Mouse (Mus musculus) limb, embryonic 12.5 days (tissue): ENCODE measurements at regions not wholly inside any gene's neighbourhood (a gene's known extent, or its start where the extent isn't known, plus 50 kb on each side); places are given as distances from the start of the nearest gene placed in this dataset.
"Not testable (repeated sequence)": the region's sequence is repeated elsewhere in the genome, so short reads cannot be mapped to it uniquely, and the experiment has no call there.

Experiments
- ATAC-seq: fragments of 200-750 bp; cut with Nextera tagmentation; 2 replicates; pipeline ENCODE4 v1.8.0; 2017; ENCODE audit warnings: low read depth, moderate TSS enrichment; ENCODE audit not compliant: insufficient number of reproducible peaks, insufficient read depth, low FRiP score, low TSS enrichment
- H3K27ac ChIP-seq: fragments of 300-500 bp; sonication (generic); 2 replicates; pipeline ENCODE4 v1.5.1; 2016; ENCODE audit warnings: mild to moderate bottlenecking, moderate library complexity
- H3K27me3 ChIP-seq: fragments of 300-500 bp; sonication (generic); 2 replicates; pipeline ENCODE4 v1.6.1; 2016; ENCODE audit warnings: mild to moderate bottlenecking, moderate library complexity
- H3K36me3 ChIP-seq: fragments of 300-500 bp; sonication (generic); 2 replicates; pipeline ENCODE4 v1.6.1; 2016; ENCODE audit warnings: mild to moderate bottlenecking, moderate library complexity
- H3K4me1 ChIP-seq: fragments of 300-500 bp; sonication (generic); replicated peaks from 2 replicates; pipeline ENCODE4 v1.6.1; 2016
- H3K4me2 ChIP-seq: fragments of 300-500 bp; sonication (generic); 2 replicates; pipeline ENCODE4 v1.6.1; 2016; ENCODE audit warnings: mild to moderate bottlenecking, moderate library complexity
- H3K4me3 ChIP-seq: fragments of 300-500 bp; sonication (generic); replicated peaks from 2 replicates; pipeline ENCODE4 v1.5.1; 2016; ENCODE audit warnings: mild to moderate bottlenecking
- H3K9ac ChIP-seq: fragments of 300-500 bp; sonication (generic); replicated peaks from 2 replicates; pipeline ENCODE4 v1.6.1; 2016; ENCODE audit warnings: mild to moderate bottlenecking, moderate library complexity
- H3K9me3 ChIP-seq: fragments of 300-500 bp; sonication (generic); 2 replicates; pipeline ENCODE4 v1.6.1; 2016; ENCODE audit warnings: mild to moderate bottlenecking, moderate library complexity
- WGBS: fragments of 180-500 bp; shearing (Covaris S2); methylation state at CpG from one replicate; pipeline ENCODE4 v1.1.7; 2016; 5-methylcytosine and 5-hydroxymethylcytosine counted together

DNA sequence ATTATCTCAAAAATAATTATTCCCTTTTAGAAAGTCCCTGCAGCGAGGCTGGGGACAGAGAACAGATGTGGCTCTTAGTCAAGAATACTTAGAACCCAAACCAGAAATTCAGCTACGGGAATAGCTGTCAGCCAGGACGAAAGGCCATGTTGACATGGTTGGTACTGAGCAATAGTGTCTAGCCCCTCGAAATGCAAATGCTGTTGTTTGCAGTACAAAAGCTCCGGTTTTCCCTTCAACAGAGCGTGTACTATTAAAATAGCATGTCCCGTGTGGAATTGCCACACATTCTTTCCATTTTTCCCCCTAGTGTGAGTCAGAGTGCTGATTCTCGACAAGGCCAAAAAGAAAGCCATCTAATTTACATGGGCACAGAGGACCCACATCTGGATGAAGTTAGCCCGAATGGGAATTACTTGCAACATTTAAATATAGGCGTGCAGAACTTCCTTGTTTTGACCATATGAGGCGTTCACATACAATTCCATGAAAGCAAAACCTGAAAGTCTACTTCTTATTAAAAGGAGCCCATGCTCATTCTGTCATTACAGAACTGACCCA, 253.7 kb downstream of the Pten start:
- 69% methylated on average over 11 of the region's 11 CpGs for WGBS
- no peak overlapping the region for H3K9ac ChIP-seq
- H3K4me2 ChIP-seq = no peak overlapping the region
- H3K27me3 ChIP-seq = 0 out of 2 replicates have a peak, but pooled peaks cover 1% of the 10 kb centered on the region
- no peaks in the 10 kb centered on the region for H3K36me3 ChIP-seq
- no peak overlapping the region for H3K4me3 ChIP-seq
- H3K27ac ChIP-seq = no peak overlapping the region
- H3K9me3 ChIP-seq = no peaks in the 10 kb centered on the region
- no peak for ATAC-seq
- no peaks in the 10 kb centered on the region for H3K4me1 ChIP-seq

DNA sequence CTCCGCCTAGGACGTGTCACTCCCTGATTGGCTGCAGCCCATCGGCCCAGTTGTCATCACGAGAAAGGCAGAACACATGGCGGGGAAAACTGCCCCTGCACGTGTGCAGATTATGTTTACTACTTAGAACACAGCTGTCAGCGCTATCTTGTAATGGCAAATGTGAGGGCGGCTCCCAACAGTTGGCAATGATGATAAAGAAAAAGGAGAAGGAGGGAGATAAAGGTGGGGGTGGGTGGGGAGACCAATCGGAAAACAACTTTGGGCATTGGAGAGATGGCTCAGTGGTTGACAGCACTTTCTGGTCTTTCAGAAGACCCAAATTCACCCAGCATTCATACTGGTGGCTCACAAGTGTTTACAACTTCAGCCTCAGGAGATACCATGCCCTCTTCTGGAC, 257.6 kb downstream of the Pten start:
- ATAC-seq, H3K4me1 ChIP-seq, H3K9ac ChIP-seq, H3K27ac ChIP-seq, H3K36me3 ChIP-seq, H3K4me2 ChIP-seq, H3K27me3 ChIP-seq, H3K9me3 ChIP-seq, H3K4me3 ChIP-seq: not testable (repeated sequence)
- 87% methylated on average over 9 of the region's 9 CpGs for WGBS

DNA sequence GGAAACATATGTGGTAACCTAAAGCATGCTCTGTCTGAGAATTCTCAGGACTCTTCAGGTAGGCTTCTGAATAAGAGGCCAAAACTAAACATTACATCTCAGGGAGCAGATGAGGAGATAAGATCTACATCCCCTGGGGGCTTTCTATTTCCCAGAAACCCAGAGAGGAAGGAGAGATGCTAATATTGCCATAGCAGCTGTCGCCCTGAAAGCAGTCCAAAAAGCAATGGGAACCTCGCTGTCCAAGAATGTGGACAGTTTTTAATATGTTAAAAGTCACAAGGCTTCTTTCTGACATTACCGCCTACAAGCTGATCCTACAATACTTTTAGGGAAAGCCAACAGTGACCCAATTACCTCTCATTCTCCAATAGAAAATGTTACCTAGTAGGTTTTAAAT, 263.9 kb downstream of the Pten start:
- Histone ChIP-seq H3K27ac (no peak overlapping the region), H3K9ac (no peak overlapping the region), H3K4me1 (no peaks in the 10 kb centered on the region), H3K36me3 (no peaks in the 10 kb centered on the region), H3K4me3 (no peak overlapping the region), H3K27me3 (no peaks in the 10 kb centered on the region), H3K9me3 (no peaks in the 10 kb centered on the region), H3K4me2 (no peak overlapping the region)
- ATAC-seq = no peak
- WGBS = 86% methylated on average over 3 of the region's 3 CpGs

DNA sequence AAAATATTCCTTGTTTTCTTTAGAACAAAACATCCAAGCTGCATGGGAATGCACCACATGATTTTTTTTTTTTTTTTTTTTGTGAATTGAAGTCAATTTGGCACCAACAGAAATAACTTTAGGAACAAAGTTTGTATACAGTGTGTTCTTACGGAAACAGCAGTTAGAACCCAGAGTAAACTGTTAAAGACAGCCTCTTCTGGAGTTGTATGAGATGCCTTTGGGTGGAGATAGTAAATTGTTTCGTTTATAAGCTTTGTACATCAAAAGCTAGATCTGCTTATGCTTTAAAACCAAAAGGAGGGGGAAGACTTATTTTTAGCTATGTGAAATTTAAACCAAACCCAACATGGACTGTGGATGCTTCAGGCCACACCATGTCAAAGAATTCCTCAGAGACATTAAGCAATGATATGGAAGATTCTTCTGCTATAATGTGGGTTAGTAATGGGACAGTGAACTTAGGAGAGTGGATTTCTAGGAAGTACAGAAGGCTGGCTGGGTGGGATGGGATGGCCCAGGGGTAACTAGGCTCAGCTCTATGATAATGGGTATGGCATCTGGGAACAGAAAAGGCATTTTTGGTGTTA, 265.6 kb downstream of the Pten start:
- Histone ChIP-seq H3K9me3 (no peaks in the 10 kb centered on the region), H3K4me1 (no peaks in the 10 kb centered on the region), H3K36me3 (no peaks in the 10 kb centered on the region), H3K27me3 (no peaks in the 10 kb centered on the region), H3K4me2 (no peak overlapping the region), H3K9ac (no peak overlapping the region), H3K4me3 (no peak overlapping the region), H3K27ac (no peak overlapping the region)
- ATAC-seq = no peak
- 91% methylated on average over 2 of the region's 2 CpGs for WGBS

DNA sequence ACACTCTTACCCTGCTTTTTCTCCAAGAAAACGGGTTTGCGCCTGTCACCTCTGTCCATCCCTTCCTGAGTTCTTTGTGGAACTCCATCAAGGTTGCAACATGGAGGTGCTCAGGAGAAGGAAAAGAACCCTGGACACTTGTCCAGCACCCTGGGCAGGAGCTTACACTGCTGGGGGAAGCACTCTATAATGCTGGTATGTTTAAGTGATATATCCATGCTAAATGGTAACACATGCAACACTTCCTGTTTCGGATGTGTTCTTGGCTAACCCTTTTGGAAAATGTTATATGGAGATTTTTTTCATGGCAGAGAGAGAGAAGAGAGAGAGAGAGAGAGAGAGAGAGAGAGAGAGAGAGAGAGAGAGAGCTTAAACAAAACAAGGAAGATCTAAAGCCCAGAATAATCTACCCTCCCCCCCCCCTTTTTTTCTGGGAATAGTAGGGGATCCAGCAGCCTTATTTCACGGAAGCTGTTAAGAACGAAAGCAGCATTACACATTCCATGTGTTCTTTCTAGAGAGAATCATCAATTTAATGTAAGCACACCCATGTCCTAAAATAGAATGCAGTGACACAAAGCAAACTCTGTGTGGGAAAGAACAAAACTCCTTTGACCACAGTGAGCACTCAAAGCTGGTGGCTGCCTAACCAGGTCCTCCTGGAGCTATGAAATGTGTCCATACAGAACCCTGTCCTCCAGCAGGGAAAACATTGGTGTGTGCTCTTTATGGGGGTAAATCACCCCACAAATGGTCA, 272.6 kb downstream of the Pten start:
- Histone ChIP-seq H3K36me3 (no peaks in the 10 kb centered on the region), H3K9me3 (no peaks in the 10 kb centered on the region), H3K27me3 (no peaks in the 10 kb centered on the region), H3K4me3 (no peak overlapping the region), H3K4me1 (peaks cover 7% of the 10 kb centered on the region; the same call in 1 of the 2 replicates), H3K27ac (peak overlapping the region; percentile 53; the same call in 1 of the 2 replicates), H3K4me2 (no peak overlapping the region), H3K9ac (no peak overlapping the region)
- ATAC-seq = no peak
- WGBS = 63% methylated on average over 5 of the region's 5 CpGs

DNA sequence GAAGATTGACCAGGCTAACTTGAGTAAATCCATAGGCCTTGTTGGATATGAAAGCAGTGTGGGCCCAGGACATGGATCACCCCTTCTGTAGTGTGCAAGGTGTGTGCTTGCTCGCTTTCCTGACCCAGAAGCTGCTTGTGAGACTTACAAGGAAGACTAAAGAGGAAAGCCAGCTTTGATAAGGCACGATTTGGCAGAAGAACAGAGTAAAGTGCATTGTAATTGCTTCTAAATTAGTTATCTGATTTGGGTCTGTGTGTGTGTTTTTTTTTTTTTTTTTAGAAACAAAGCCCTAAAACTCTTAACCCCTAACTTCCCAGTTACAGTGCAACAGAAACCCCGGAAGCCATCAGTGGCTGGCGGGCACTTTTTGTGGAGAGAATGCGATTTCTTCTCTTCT, 283.2 kb downstream of the Pten start:
- H3K9ac ChIP-seq = no peak overlapping the region
- H3K4me1 ChIP-seq = peaks cover 25% of the 10 kb centered on the region
- H3K9me3 ChIP-seq = no peaks in the 10 kb centered on the region
- H3K4me3 ChIP-seq = no peak overlapping the region
- H3K4me2 ChIP-seq = no peak overlapping the region
- no peaks in the 10 kb centered on the region for H3K36me3 ChIP-seq
- H3K27me3 ChIP-seq = no peaks in the 10 kb centered on the region
- H3K27ac ChIP-seq = no peak overlapping the region
- no peak for ATAC-seq
- 66% methylated on average over 5 of the region's 5 CpGs for WGBS

DNA sequence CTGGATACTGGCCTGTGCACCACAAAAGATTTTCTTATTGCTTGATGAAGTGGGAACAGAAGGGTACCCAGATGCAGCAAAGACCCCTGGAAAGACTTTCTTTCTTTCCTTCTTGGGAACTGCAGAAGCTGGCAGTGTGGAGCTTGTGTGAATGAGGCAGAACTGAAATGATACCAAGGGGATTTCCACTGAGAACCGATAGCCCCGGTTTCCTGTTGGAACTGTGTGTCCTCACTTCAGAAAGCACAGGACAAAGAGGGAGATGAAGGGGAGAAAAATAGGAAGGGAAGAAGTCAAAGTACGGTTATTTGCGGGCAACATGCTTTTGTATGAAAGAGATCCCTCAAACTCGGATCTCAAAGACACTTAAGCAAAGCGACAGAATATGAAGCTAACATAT, 283.7 kb downstream of the Pten start:
- H3K9ac ChIP-seq = no peak overlapping the region
- no peak for ATAC-seq
- H3K4me1 ChIP-seq = peaks cover 20% of the 10 kb centered on the region
- H3K27ac ChIP-seq = no peak overlapping the region
- no peaks in the 10 kb centered on the region for H3K9me3 ChIP-seq
- H3K4me2 ChIP-seq = no peak overlapping the region
- 80% methylated on average over 6 of the region's 6 CpGs for WGBS
- H3K4me3 ChIP-seq = no peak overlapping the region
- no peaks in the 10 kb centered on the region for H3K36me3 ChIP-seq
- H3K27me3 ChIP-seq = no peaks in the 10 kb centered on the region

DNA sequence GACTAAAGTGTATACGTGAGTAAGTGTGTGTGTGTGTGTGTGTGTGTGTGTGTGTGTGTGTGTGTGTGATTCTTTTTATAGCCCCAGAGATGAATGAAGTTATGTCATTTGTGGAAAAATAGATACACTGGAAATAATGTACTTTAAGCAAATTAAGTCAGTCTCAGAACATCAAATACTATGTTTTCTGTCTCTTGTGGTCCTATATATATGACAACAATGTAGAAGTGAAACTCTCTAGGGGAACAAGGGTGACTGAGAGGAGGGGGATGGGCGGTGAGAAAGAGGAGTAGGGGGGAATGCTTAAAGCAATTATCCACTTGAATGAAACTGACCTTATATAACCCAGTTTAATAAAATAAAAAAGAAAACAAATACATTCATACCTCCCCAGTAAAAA, 285.5 kb downstream of the Pten start:
- Histone ChIP-seq H3K4me2 (no peak overlapping the region), H3K27me3 (no peaks in the 10 kb centered on the region), H3K36me3 (no peaks in the 10 kb centered on the region), H3K4me1 (peaks cover 10% of the 10 kb centered on the region; the same call in 1 of the 2 replicates), H3K9me3 (no peaks in the 10 kb centered on the region), H3K4me3 (no peak overlapping the region), H3K27ac (no peak overlapping the region), H3K9ac (no peak overlapping the region)
- ATAC-seq = no peak
- 88% methylated on average over 2 of the region's 2 CpGs for WGBS

DNA sequence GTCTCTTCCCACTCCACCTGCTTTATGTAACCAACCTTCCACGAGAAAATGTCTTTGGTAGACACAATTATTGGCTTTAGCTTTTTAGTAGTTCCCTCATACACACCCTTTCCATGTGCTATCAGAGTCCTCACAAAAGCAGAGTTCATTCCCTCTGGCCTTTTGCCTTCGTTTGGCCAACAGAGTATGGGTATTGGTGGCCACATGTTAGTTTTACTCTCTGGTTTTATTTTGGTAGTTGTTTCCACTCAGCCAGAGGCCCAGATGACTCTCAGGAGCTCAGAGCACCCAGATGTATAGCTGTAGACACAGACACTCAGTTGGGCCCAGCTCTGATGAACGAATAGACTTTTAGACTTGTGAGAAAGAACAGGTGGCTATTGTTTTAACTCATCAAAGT, 286.4 kb downstream of the Pten start:
- peaks cover 10% of the 10 kb centered on the region; the same call in 1 of the 2 replicates for H3K4me1 ChIP-seq
- no peak for ATAC-seq
- WGBS = 78% methylated on average over 3 of the region's 3 CpGs
- no peaks in the 10 kb centered on the region for H3K27me3 ChIP-seq
- H3K4me2 ChIP-seq = no peak overlapping the region
- no peaks in the 10 kb centered on the region for H3K36me3 ChIP-seq
- no peak overlapping the region for H3K4me3 ChIP-seq
- H3K9me3 ChIP-seq = no peaks in the 10 kb centered on the region
- H3K27ac ChIP-seq = no peak overlapping the region
- no peak overlapping the region for H3K9ac ChIP-seq

DNA sequence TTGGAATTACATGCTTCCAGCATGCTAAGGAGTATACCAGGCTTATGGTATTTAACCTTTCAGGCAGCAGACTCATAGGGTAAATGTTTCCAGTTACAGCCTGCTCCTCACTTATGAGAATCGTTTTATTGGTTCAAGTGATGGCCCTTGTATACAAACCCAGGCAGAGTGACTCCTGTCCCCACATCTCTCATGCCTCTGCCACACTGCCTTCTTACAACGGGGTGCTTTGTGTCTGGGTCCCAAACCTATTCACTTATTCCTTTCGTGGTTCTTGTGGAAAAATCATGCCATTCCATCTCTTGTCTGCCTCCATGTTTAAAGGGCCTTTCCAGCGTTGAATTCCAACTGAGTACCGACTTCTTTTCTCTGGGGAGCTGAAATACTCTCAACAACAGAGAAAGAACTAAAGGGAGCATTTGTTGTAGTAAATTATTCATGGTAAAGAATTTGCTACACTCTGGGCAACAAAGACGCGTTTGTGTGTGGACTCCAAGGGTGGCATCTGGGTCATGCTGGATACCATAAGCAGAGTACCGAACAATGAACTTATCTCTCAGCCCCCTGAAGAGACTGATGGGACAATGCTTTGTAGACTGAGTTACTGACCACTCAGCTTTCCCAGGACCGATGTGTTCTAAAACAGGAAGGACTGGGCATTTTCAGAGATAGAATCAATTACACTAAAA, 291.6 kb downstream of the Pten start:
- Histone ChIP-seq H3K9me3 (no peaks in the 10 kb centered on the region), H3K4me1 (no peaks in the 10 kb centered on the region), H3K4me2 (no peak overlapping the region), H3K27me3 (no peaks in the 10 kb centered on the region), H3K9ac (no peak overlapping the region), H3K27ac (no peak overlapping the region), H3K36me3 (no peaks in the 10 kb centered on the region), H3K4me3 (no peak overlapping the region)
- 83% methylated on average over 9 of the region's 9 CpGs for WGBS
- no peak for ATAC-seq

DNA sequence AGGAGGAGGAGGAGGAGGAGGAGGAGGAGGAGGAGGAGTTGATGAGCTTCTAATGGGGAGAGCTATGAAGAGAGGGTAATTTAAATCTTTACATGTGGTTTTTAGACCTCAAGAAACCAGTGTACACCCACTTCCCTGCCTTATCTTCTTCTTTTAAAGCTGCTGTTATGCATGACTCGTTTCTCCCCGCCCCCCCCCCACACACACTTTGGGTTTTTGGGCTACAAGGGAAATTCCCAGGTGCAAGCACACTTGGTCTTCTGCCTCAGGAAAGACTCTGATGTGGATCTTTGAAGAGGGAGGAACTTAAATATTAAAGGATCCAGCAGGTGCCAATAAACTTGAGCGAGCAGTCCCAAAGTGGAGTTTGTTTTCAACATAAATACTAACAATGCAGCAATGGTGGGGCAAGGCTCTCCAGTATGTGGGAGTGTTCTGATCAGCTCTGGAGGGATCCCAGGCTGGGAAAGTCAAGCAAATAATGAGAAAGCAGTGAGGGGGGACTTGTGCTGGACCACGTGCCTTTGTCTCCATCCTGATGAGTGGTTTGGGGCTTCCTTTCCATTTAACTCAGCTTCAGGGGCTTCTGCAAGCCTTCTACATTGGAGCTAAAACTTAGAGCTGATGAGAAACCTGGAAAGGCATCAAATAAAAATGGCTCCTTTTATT, 296.0 kb downstream of the Pten start:
- WGBS = 73% methylated on average over 4 of the region's 4 CpGs
- ATAC-seq = no peak

More for the DNA sequence above, 296.0 kb downstream of the Pten start:
- Histone ChIP-seq H3K36me3 (no peaks in the 10 kb centered on the region), H3K9me3 (no peaks in the 10 kb centered on the region), H3K27ac (no peak overlapping the region), H3K27me3 (no peaks in the 10 kb centered on the region), H3K4me1 (no peaks in the 10 kb centered on the region), H3K4me3 (no peak overlapping the region), H3K9ac (no peak overlapping the region), H3K4me2 (no peak overlapping the region)
